Mouse (Mus musculus) testis, adult 2 months (tissue): ENCODE results near the gene Saal1.

ENCODE experiments used
- CTCF ChIP-seq: fragments of 200-500 bp; IDR thresholded peaks from 2 replicates; pipeline ENCODE4 v1.5.1; 2012; ENCODE audit warnings: low read depth, mild to moderate bottlenecking, inconsistent platforms, low read length, moderate library complexity; ENCODE audit not compliant: control insufficient read depth, insufficient read depth, insufficient replicate concordance
- POLR2A ChIP-seq: fragments of 200-500 bp; IDR thresholded peaks from 2 replicates; pipeline ENCODE4 v1.6.1; 2012; ENCODE audit warnings: low read depth, mild to moderate bottlenecking, inconsistent platforms, low read length, moderate library complexity; ENCODE audit not compliant: control insufficient read depth

GRCm38 (mm10) chr7:46696754-46697153 lies 13.7 kb downstream of the Saal1 start:
- TF ChIP-seq POLR2A (no peak), CTCF (no peak)
